Mouse (Mus musculus): ENCODE data around the gene Cmtm2a.
"Not testable (repeated sequence)": the region's sequence is repeated elsewhere in the genome, so short reads cannot be mapped to it uniquely, and the experiment has no call there.

Cmtm2a gene

DNA sequence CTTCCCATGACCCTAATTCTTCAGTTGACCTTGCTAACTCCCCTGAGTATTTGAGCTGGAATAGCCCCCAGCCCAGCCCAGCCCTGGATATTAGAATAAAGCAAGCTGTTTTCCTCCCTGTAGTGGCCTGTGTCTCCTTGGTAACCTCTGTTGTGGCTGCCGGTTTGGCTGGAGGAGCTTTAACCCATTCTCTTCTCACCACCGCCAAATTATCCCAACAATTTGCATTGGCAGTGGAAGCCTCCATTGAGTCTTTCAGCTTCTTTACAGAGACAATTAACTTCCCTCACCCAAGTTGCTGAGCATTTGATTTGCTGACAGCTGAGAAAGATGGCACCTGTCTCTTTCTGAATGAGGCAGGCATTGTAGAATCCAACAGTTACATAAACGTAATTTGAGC, 8.6 kb upstream of the Cmtm2a start:
- in situ Hi-C loops (cut with MboI, MseI) = not testable (repeated sequence)

- in situ Hi-C loops (cut with MboI, MseI) = no loop called here
Observed at GRCm38 (mm10) chr8:104294396-104294795, 1.4 kb upstream of the Cmtm2a start.

- in situ Hi-C loops (cut with MboI, MseI) = loop anchor here (5.0 kb wide), 1 partner anchor 38 kb away; no protein-coding TSS in a partner anchor
Observed at GRCm38 (mm10) chr8:104268937-104269440, 24.0 kb downstream of the Cmtm2a start.

DNA sequence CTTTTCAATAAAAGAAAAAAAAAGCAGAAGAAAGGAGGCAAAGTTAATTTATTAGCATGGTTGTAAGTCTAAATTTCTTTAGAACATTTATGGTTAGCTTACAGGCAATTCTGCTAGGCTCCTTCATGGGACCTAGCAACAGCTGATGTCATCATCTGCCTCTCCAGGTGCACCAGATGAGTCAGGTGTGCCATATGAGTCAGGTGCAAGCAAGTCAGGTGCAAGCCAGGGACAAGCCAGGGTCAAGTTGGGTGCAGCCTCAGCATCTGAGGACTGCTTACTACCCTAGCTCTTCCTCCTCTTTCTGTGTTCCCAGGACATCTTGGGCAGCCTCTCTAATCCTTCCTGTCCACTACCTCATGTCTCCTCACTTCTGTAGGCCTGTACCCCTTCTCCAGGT, 24.6 kb downstream of the Cmtm2a start:
- in situ Hi-C loops (cut with MboI, MseI) = loop anchor here (5.0 kb wide), 1 partner anchor 39 kb away; no protein-coding TSS in a partner anchor

DNA sequence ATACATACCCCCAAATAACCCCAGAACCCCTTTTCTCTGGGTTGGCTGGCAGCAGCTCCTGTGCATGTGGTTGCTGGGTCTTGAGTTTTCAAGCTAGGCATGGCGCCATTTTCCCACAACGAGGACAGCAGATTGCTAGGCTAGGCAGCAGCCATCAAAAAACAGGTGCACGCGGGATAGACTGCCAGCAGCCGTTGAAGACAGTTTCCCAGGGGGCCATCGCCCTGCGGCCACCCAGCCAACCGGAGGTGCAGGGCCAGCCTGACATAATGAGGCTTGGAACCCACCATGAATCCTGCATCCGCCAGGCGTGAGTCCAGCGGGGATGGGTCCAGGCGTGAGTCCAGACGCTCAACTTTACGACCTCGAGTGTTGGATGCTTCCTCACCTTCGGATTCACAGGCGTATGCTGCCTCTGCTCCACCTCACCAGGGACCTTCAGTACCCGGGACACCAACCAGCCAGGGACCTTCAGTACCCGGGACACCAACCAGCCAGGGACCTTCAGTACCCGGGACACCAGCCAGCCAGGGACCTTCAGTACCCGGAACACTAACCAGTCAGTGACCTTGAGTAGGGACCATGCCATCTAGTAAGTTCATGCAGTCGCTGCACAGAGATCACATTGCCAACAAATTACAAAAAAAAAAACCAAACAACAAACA, 28.6 kb downstream of the Cmtm2a start:
- in situ Hi-C loops (cut with MboI, MseI) = not testable (repeated sequence)

GRCm38 (mm10) chr8:104261802-104262201, 31.2 kb downstream of the Cmtm2a start:
- in situ Hi-C loops (cut with MboI, MseI) = not testable (repeated sequence)

- in situ Hi-C loops (cut with MboI, MseI) = no loop called here
Observed at GRCm38 (mm10) chr8:104253016-104253415, 40.0 kb downstream of the Cmtm2a start.

GRCm38 (mm10) chr8:104251461-104251860, 41.5 kb downstream of the Cmtm2a start:
- in situ Hi-C loops (cut with MboI, MseI) = no loop called here

DNA sequence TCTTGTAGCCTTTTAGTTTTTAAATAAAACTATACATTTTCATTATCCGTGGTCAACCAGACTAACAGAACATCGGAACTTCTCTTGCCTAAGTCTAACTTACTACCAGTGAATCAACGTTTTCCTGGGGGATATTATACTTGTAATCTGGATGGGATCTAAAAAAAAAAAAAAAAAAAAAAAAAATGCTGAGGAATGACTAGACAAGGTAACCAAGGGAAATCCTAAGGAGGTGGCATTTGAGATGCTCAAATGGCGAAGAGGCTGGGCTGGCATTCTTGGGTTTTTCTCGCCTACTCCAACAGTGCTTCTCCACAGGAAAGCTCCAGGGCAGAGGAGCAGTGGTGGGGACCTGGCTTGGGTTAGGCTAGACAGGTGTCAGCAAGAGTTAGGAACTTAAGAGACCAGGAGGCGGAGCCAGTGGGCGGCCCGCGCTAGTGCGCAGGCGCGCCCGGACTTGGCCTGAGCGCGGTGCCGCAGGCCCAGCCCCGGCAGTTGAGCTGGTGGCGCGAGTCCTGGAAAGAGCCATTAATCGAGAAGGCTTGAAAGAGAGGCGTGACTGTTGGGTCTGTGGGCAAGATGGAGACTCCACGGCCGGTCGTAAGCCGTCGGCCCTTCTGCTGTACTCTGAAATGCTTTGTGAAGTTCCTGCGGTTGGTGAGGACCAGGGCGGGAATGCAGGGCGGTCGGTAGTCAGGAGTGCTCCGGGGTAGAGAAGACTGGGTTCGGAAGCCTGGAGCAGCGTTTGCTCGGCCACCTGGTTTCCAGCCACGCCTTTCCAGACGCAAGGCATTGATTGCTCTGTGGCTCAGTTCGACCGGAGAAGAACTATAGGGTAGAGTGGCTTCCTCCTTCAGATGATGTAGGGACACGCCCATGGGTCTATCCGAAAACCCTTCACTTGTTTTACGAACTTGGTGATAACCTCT, 42.3 kb downstream of the Cmtm2a start, which contains the start of gene Cklf:
Gene Cklf, plus strand, starts transcription at position 423 of the 929 bp plus-strand sequence.
- in situ Hi-C loops (cut with MboI, MseI) = no loop called here

- in situ Hi-C loops (cut with MboI, MseI) = loop anchor here (5.0 to 10.0 kb wide), 4 partner anchors 93 to 1005 kb away; partner anchors contain the start of genes B3gnt9 (in 1 of the 2), Ciao2b (in 1 of the 2) and Dync1li2 (in 1 of the 2)
Observed at GRCm38 (mm10) chr8:104249442-104249996, 43.5 kb downstream of the Cmtm2a start.

- in situ Hi-C loops (cut with MboI, MseI) = loop anchor here (5.0 to 10.0 kb wide), 4 partner anchors 94 to 1007 kb away; partner anchors contain the start of genes B3gnt9 (in 1 of the 2), Ciao2b (in 1 of the 2) and Dync1li2 (in 1 of the 2)
Observed at GRCm38 (mm10) chr8:104248276-104248675, 44.7 kb downstream of the Cmtm2a start, which contains the start of gene Tk2. Tk2 (minus strand) TSS chr8:104248558.

DNA sequence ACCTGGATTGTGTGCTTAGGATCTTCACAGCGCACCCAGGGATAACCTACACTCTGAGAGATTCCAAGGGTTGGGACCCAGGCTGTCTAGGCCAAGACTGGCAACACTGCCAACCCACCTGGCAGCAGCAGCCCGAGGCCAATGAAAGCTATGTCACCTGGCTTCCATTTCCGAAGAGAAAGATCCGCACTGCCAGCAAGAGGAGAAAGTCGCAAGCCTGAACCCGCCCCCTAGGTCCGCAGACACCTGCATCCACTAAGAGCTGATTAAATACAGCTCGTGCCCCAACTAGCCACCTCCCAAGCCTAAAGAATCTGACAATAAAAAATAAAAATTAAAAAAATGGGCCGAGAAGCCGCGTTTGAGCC, 45.1 kb downstream of the Cmtm2a start:
- in situ Hi-C loops (cut with MboI, MseI) = loop anchor here (5.0 to 10.0 kb wide), 4 partner anchors 94 to 1007 kb away; partner anchors contain the start of genes B3gnt9 (in 1 of the 2), Ciao2b (in 1 of the 2) and Dync1li2 (in 1 of the 2)

DNA sequence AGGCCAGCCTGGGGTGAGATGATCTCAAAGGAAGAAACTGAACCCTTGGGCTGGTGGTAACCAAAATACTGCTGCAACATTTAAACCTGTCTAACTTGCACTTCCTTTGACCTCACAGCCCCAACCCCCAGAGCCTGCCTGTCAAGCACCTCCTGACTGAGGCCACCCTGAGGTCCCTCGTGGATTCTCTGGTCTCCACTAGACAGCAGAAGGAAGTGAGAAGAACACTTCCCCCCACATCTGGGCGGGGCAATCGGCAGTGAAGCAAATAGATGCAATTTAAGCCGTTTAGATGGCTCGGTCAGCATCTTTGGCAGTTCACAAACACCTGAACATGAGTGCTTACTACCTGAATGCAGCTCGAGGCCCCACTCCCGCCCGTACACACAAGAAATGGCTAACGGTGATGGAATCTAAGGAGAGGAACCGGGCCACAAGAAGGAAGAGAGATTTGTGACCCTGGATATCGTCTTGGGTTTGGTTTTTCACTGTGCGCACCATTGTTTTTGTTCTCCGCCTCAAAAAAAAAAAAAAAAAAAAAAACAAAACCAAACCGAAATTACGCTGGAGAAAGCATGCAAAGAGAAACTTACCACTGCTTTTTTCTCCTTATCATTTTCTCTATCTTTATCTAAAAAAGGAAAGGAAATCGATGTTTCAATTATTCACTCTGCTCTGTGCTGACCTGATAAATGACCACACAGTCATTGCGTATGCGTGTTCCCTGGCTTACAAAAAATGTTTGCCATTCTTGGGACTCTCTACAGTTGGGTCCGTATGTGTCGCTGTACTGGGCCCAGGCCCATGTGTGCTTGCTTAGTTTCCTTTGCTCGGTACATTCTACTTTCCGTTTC, 45.7 kb downstream of the Cmtm2a start:
- in situ Hi-C loops (cut with MboI, MseI) = loop anchor here (5.0 to 10.0 kb wide), 4 partner anchors 95 to 1008 kb away; partner anchors contain the start of genes B3gnt9 (in 1 of the 2), Ciao2b (in 1 of the 2) and Dync1li2 (in 1 of the 2)

DNA sequence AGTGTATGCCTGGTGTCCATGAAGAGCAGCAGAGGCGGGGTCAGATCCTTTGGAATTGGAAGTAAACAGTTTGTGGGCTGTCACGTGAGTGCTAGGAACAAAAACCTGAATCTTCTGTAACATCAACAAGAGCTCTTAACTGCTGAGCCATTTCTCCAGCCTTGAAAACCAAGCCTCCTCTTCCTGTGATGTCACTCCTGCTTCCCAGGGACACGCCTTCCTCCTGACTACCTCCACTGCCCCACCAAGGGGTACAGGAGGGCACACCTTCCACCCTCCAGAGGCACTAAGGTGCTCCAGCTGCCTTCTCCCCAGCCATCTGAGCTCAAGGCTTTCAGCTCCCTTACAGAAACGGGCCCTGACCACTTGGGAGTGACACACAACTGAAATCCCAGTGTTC, 46.4 kb downstream of the Cmtm2a start:
- in situ Hi-C loops (cut with MboI, MseI) = loop anchor here (5.0 to 10.0 kb wide), 4 partner anchors 96 to 1008 kb away; partner anchors contain the start of genes B3gnt9 (in 1 of the 2), Ciao2b (in 1 of the 2) and Dync1li2 (in 1 of the 2)

GRCm38 (mm10) chr8:104242038-104242644, 50.8 kb downstream of the Cmtm2a start:
- in situ Hi-C loops (cut with MboI, MseI) = loop anchor here in 1 of 2 experiments (10.0 kb wide), 1 partner anchor 1013 kb away; the partner anchor contains the start of gene B3gnt9

- in situ Hi-C loops (cut with MboI, MseI) = no loop called here
Observed at GRCm38 (mm10) chr8:104239418-104239861, 53.5 kb downstream of the Cmtm2a start.

DNA sequence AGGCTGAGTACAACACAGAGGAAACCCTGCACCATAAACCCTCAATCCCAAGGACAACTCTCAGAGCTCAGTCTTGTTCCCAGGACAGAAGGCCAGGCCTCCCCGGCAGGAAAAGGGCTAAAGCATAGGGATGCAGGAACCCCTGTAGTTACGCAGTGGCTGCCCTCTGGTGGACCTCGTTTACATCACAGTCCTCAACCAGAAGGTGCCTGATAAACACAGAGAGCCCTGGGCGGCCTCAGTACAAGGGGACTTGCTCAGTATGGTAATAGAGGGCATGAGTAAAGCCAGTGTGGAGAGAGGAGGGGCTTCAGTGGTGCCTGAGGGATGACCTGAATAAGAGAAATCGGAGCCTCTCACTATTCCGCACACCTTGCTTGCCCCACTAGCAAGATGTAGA, 58.4 kb downstream of the Cmtm2a start:
- in situ Hi-C loops (cut with MboI, MseI) = loop anchor here in 1 of 2 experiments (5.0 kb wide), 1 partner anchor 408 kb away; the partner anchor contains the start of gene Ciao2b

DNA sequence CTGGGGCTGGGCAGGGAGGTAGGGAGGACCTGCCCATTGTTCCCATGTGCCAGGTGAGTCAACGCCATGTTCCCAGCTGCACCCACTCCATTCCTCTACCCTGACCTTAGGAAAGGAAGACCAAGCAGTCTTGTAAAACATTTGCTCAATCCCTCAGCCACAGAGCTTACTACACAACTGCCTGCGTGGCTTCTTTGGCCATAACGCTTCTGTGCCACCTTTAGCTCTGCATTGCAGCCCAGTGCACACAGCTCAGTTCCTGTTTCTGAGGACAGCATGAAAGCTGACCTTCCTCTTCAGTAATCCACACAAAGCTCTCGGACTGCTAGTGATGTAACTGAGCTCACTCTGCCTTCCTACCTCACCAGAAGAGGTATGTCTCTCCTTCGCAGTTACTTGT, 60.1 kb downstream of the Cmtm2a start:
- in situ Hi-C loops (cut with MboI, MseI) = loop anchor here in 1 of 2 experiments (5.0 kb wide), 1 partner anchor 409 kb away; the partner anchor contains the start of gene Ciao2b

- in situ Hi-C loops (cut with MboI, MseI) = loop anchor here in 1 of 2 experiments (5.0 kb wide), 1 partner anchor 410 kb away; the partner anchor contains the start of gene Ciao2b
Observed at GRCm38 (mm10) chr8:104232039-104232438, 60.9 kb downstream of the Cmtm2a start.
